Mouse (Mus musculus): ENCODE measurements around the gene Cat. TPM values are rescaled to one million over a fixed set of nuclear protein-coding genes. Genes with fewer than 3 reads are reported as not detected.
A peak's percentile ranks its signal among the peaks of the same experiment; 100 is the strongest.

Cat gene
- polyA plus RNA-seq, 1 experiment: 60.3 TPM

GRCm38 (mm10) chr2:103504463-103504862, 19.5 kb upstream of the Cat start:
- no peaks in the 10 kb centered on the region for H3K4me1 ChIP-seq (ENCODE audit: control insufficient read depth, insufficient read depth, low read length)
- TF ChIP-seq CTCF (IDR thresholded peaks at IDR 0.05; ENCODE audit: borderline replicate concordance, insufficient read depth, low read length): no peak
- no peak for TF ChIP-seq POLR2A (IDR thresholded peaks at IDR 0.05; ENCODE audit: low read depth, low read length)
- H3K27ac ChIP-seq (ENCODE audit: insufficient read depth, low read length): no peak overlapping the region
- no peak overlapping the region for H3K4me3 ChIP-seq (ENCODE audit: insufficient read depth, low read length)

- Histone ChIP-seq H3K27ac (ENCODE audit: insufficient read depth, low read length) (no peak overlapping the region), H3K4me3 (ENCODE audit: insufficient read depth, low read length) (no peak overlapping the region)
- TF ChIP-seq CTCF (IDR thresholded peaks at IDR 0.05; ENCODE audit: borderline replicate concordance, insufficient read depth, low read length) (no peak), POLR2A (IDR thresholded peaks at IDR 0.05; ENCODE audit: low read depth, low read length) (no peak)
Measured at GRCm38 (mm10) chr2:103500769-103501168, 15.8 kb upstream of the Cat start.

GRCm38 (mm10) chr2:103495633-103496418, 10.9 kb upstream of the Cat start:
- H3K27ac ChIP-seq (ENCODE audit: insufficient read depth, low read length): no peak overlapping the region
- H3K4me3 ChIP-seq (ENCODE audit: insufficient read depth, low read length): no peak overlapping the region
- TF ChIP-seq CTCF (IDR thresholded peaks at IDR 0.05; ENCODE audit: borderline replicate concordance, insufficient read depth, low read length): no peak
- no peak for TF ChIP-seq POLR2A (IDR thresholded peaks at IDR 0.05; ENCODE audit: low read depth, low read length)
- no peaks in the 10 kb centered on the region for H3K4me1 ChIP-seq (ENCODE audit: control insufficient read depth, insufficient read depth, low read length)

More at GRCm38 (mm10) chr2:103500769-103501168, 15.8 kb upstream of the Cat start:
- H3K4me1 ChIP-seq (ENCODE audit: control insufficient read depth, insufficient read depth, low read length): no peaks in the 10 kb centered on the region

GRCm38 (mm10) chr2:103493827-103494226, 8.9 kb upstream of the Cat start:
- Histone ChIP-seq H3K4me3 (ENCODE audit: insufficient read depth, low read length) (no peak overlapping the region), H3K4me1 (ENCODE audit: control insufficient read depth, insufficient read depth, low read length) (no peaks in the 10 kb centered on the region), H3K27ac (ENCODE audit: insufficient read depth, low read length) (no peak overlapping the region)
- no peak for TF ChIP-seq POLR2A (IDR thresholded peaks at IDR 0.05; ENCODE audit: low read depth, low read length)
- TF ChIP-seq CTCF (IDR thresholded peaks at IDR 0.05; ENCODE audit: borderline replicate concordance, insufficient read depth, low read length): no peak

- H3K27ac ChIP-seq (ENCODE audit: insufficient read depth, low read length): no peak overlapping the region
- TF ChIP-seq CTCF (IDR thresholded peaks at IDR 0.05; ENCODE audit: borderline replicate concordance, insufficient read depth, low read length) (no peak), POLR2A (IDR thresholded peaks at IDR 0.05; ENCODE audit: low read depth, low read length) (no peak)
- H3K4me3 ChIP-seq (ENCODE audit: insufficient read depth, low read length): no peak overlapping the region
- no peaks in the 10 kb centered on the region for H3K4me1 ChIP-seq (ENCODE audit: control insufficient read depth, insufficient read depth, low read length)
Measured at GRCm38 (mm10) chr2:103492526-103492925, 7.6 kb upstream of the Cat start.

GRCm38 (mm10) chr2:103483986-103484520, 907 bp downstream of the Cat start:
- Histone ChIP-seq H3K27ac (ENCODE audit: insufficient read depth, low read length) (no peak overlapping the region), H3K4me1 (ENCODE audit: control insufficient read depth, insufficient read depth, low read length) (no peaks in the 10 kb centered on the region), H3K4me3 (ENCODE audit: insufficient read depth, low read length) (peak overlapping the region; percentile 79)
- TF ChIP-seq POLR2A (IDR thresholded peaks at IDR 0.05; ENCODE audit: low read depth, low read length): no peak
- no peak for TF ChIP-seq CTCF (IDR thresholded peaks at IDR 0.05; ENCODE audit: borderline replicate concordance, insufficient read depth, low read length)

- no peaks in the 10 kb centered on the region for H3K4me1 ChIP-seq (ENCODE audit: control insufficient read depth, insufficient read depth, low read length)
- H3K4me3 ChIP-seq (ENCODE audit: insufficient read depth, low read length): no peak overlapping the region; the same call in 1 of the 2 replicates
- no peak overlapping the region for H3K27ac ChIP-seq (ENCODE audit: insufficient read depth, low read length)
- no peak for TF ChIP-seq CTCF (IDR thresholded peaks at IDR 0.05; ENCODE audit: borderline replicate concordance, insufficient read depth, low read length)
Measured at GRCm38 (mm10) chr2:103483289-103483985, 1.5 kb downstream of the Cat start.

GRCm38 (mm10) chr2:103481314-103482231, 3.4 kb downstream of the Cat start:
- TF ChIP-seq POLR2A (IDR thresholded peaks at IDR 0.05; ENCODE audit: low read depth, low read length) (no peak), CTCF (IDR thresholded peaks at IDR 0.05; ENCODE audit: borderline replicate concordance, insufficient read depth, low read length) (no peak)
- no peaks in the 10 kb centered on the region for H3K4me1 ChIP-seq (ENCODE audit: control insufficient read depth, insufficient read depth, low read length)
- H3K27ac ChIP-seq (ENCODE audit: insufficient read depth, low read length): no peak overlapping the region
- H3K4me3 ChIP-seq (ENCODE audit: insufficient read depth, low read length): no peak overlapping the region

GRCm38 (mm10) chr2:103480871-103481270, 4.1 kb downstream of the Cat start:
- Histone ChIP-seq H3K4me1 (ENCODE audit: control insufficient read depth, insufficient read depth, low read length) (no peaks in the 10 kb centered on the region), H3K4me3 (ENCODE audit: insufficient read depth, low read length) (no peak overlapping the region), H3K27ac (ENCODE audit: insufficient read depth, low read length) (no peak overlapping the region)
- TF ChIP-seq CTCF (IDR thresholded peaks at IDR 0.05; ENCODE audit: borderline replicate concordance, insufficient read depth, low read length): no peak
- no peak for TF ChIP-seq POLR2A (IDR thresholded peaks at IDR 0.05; ENCODE audit: low read depth, low read length)
